Mouse (Mus musculus) CH12.LX (cell line): ENCODE results near the gene Celf2.

ENCODE experiments used
- CTCF ChIP-seq, 2 experiments: IDR thresholded peaks in 1 of 2; conservative IDR thresholded peaks in 1 of 2; 2 replicates each; pipeline ENCODE4 v1.5.1; 2011 to 2012; ENCODE audit warnings: low read depth in 2 of 2, low read length in 2 of 2, improper control_type of control experiment in 1 of 2, inconsistent platforms in 1 of 2, mild to moderate bottlenecking in 1 of 2, moderate library complexity in 1 of 2
- E2F4 ChIP-seq: IDR thresholded peaks from 2 replicates; pipeline ENCODE4 v1.6.1; 2011; ENCODE audit warnings: low read depth, low read length, improper control_type of control experiment; ENCODE audit not compliant: insufficient replicate concordance
- EP300 ChIP-seq: IDR thresholded peaks from 2 replicates; pipeline ENCODE4 v1.6.1; 2011; ENCODE audit warnings: low read length, improper control_type of control experiment
- JUN ChIP-seq: IDR thresholded peaks from 2 replicates; pipeline ENCODE4 v1.6.1; 2011; ENCODE audit warnings: low read depth, mild to moderate bottlenecking, low read length, improper control_type of control experiment, moderate library complexity; ENCODE audit not compliant: insufficient read depth
- JUND ChIP-seq: conservative IDR thresholded peaks from 2 replicates; pipeline ENCODE4 v1.6.1; 2011; ENCODE audit warnings: low read depth, low read length, improper control_type of control experiment
- KAT2A ChIP-seq: IDR thresholded peaks from 2 replicates; pipeline ENCODE4 v1.6.1; 2012; ENCODE audit warnings: low read length, improper control_type of control experiment, inconsistent platforms; ENCODE audit not compliant: insufficient replicate concordance
- MAFK ChIP-seq: IDR thresholded peaks from 2 replicates; pipeline ENCODE4 v1.6.1; 2011; ENCODE audit warnings: low read length, improper control_type of control experiment; ENCODE audit not compliant: insufficient replicate concordance
- MAX ChIP-seq: IDR thresholded peaks from 2 replicates; pipeline ENCODE4 v1.6.1; 2011; ENCODE audit warnings: low read length, improper control_type of control experiment
- MEF2A ChIP-seq: IDR thresholded peaks from 2 replicates; pipeline ENCODE4 v1.6.1; 2014; ENCODE audit warnings: low read depth, mild to moderate bottlenecking, inconsistent platforms, low read length, improper control_type of control experiment, borderline replicate concordance
- POLR2A ChIP-seq: IDR thresholded peaks from 2 replicates; pipeline ENCODE4 v1.6.1; 2011; ENCODE audit warnings: low read depth, mild to moderate bottlenecking, improper control_type of control experiment, low read length
- POLR2AphosphoS2 ChIP-seq: IDR thresholded peaks from 2 replicates; pipeline ENCODE4 v1.6.1; 2011; ENCODE audit warnings: low read depth, low read length, improper control_type of control experiment
- USF1 ChIP-seq: IDR thresholded peaks from 2 replicates; pipeline ENCODE4 v1.6.1; 2014; ENCODE audit warnings: low read depth, mild to moderate bottlenecking, inconsistent platforms, low read length, improper control_type of control experiment
- ZC3H11A ChIP-seq: IDR thresholded peaks from 2 replicates; pipeline ENCODE4 v1.6.1; 2012; ENCODE audit warnings: low read depth, mild to moderate bottlenecking, inconsistent platforms, low read length, improper control_type of control experiment
- ZNF384 ChIP-seq: IDR thresholded peaks from 2 replicates; pipeline ENCODE4 v1.6.1; 2012; ENCODE audit warnings: low read depth, low read length, improper control_type of control experiment, inconsistent platforms

DNA sequence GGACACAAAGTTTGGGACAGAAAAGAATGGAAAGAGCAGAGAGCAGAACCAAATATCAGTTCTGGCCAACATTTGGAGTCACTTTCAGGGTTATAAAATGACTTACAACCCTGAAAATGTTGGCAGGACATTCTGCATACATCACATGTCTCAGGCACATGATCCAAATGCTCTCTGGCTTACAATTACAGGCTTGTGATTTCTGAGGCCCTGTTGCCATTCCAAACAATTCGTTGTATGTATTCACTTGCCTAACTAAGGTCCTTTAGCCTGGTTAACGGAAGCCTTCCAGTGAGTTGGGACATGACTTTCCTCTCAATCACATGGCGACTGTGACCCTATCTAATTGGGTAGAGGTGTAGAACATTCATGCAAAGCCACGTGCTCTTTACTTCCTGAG, 249.2 kb downstream of the Celf2 start:
- TF ChIP-seq MAX (no peak), CTCF (conservative IDR thresholded peaks at IDR 0.05 in 1 of 2, IDR thresholded peaks at IDR 0.05 in 1 of 2; ENCODE audit: low read depth in 2 of 2, low read length in 2 of 2) (no peak), KAT2A (no peak), USF1 (no peak), POLR2A (no peak), JUND (no peak), ZC3H11A (no peak), MEF2A (no peak), POLR2AphosphoS2 (no peak), JUN (no peak), EP300 (no peak), MAFK (no peak), E2F4 (no peak), ZNF384 (no peak)
